Mouse (Mus musculus): ENCODE measurements around the gene Olfr1444. TPM values are rescaled to one million over a fixed set of nuclear protein-coding genes. Genes with fewer than 3 reads are reported as not detected.

Olfr1444 gene
- not detected in 2 replicates for polyA plus RNA-seq (2015; fragmentation: Nextera tagmentation; extraction: Ambion mirVana)

DNA sequence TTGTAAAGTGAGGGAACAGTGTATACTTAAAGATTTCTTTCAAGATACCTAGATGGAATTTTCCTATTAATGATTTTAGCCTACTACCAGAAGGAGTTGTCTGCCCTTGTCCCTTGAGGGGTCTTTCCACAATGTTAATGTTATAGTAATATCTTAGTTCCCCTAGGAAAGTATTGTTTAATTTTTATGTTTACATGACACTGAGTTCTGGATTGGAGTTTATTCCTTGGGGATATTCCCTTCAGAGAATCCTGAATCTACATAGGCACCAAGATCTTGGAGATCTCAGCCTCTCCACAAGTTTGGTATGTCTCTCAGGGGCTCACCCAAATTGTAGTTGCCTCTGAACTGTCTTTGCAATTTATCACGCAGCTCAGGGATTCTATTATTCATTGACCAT, at the start of gene Olfr1444:
Gene Olfr1444 (plus strand): TSS at position 301 of the 400 bp plus-strand sequence.
- no peaks in the 10 kb centered on the region for H3K27me3 ChIP-seq
- no peak within 1 kb of the TSS for H3K4me2 ChIP-seq
- 42% methylated on average over 1 of the region's 1 CpGs for whole genome bisulfite sequencing
- no peak within 1 kb of the TSS for H3K4me3 ChIP-seq
- H3K4me1 ChIP-seq (replicated peaks): no peaks in the 10 kb centered on the region
- ATAC-seq (replicated peaks; ENCODE audit: insufficient number of reproducible peaks, insufficient read depth, low FRiP score, low read depth): no peak
- H3K27ac ChIP-seq: no peak within 1 kb of the TSS
- no peak within 1 kb of the TSS for H3K9ac ChIP-seq
- H3K9me3 ChIP-seq (replicated peaks): no peaks in the 10 kb centered on the region
- H3K36me3 ChIP-seq: no peaks in the 10 kb centered on the region

DNA sequence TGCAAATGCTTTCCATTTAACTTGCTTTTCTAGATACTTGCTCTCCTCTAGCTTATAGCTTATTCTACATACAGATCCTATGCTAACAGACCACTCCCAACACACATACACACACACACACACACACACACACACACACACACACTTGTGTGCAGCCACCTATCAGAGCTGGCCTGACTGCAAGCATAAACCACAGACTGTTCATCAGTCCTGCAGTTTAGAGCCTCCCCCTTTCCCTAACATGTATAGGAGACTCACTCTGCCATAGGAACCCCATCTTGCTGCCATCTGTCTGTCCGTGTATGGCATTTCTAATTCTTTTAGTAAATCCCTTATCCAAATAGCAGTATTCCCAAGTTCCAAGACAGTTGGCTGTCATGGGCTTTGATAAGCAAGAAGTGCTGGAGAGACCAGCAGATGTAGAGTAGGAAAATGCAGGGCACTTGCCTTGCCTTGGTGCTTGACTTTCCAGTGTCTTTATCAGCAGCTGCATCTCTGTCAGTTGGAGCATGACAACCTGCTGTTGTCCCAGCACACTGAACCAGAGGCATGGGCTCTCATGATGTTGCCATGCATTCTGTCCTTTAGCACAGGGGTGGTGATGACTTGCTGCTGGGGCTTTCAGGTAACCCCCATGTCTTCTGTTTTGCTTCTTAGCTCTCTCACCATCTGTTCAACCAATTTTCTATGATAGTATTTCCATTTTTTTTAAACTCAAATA, 44.3 kb upstream of the Olfr1444 start:
- H3K27ac ChIP-seq: no peak overlapping the region
- ATAC-seq (replicated peaks; ENCODE audit: insufficient number of reproducible peaks, insufficient read depth, low FRiP score, low read depth): no peak
- no peaks in the 10 kb centered on the region for H3K27me3 ChIP-seq
- H3K4me3 ChIP-seq: no peak overlapping the region
- H3K36me3 ChIP-seq: no peaks in the 10 kb centered on the region
- no peaks in the 10 kb centered on the region for H3K4me1 ChIP-seq (replicated peaks)
- 46% methylated on average over 1 of the region's 1 CpGs for WGBS
- H3K4me2 ChIP-seq: no peak overlapping the region
- H3K9me3 ChIP-seq (replicated peaks): no peaks in the 10 kb centered on the region
- no peak overlapping the region for H3K9ac ChIP-seq

GRCm38 (mm10) chr19:12813883-12814282, 43.2 kb upstream of the Olfr1444 start:
- Histone ChIP-seq H3K9ac (no peak overlapping the region), H3K9me3 (replicated peaks) (no peaks in the 10 kb centered on the region), H3K4me3 (no peak overlapping the region), H3K4me2 (no peak overlapping the region), H3K36me3 (no peaks in the 10 kb centered on the region), H3K4me1 (replicated peaks) (no peaks in the 10 kb centered on the region), H3K27ac (no peak overlapping the region), H3K27me3 (no peaks in the 10 kb centered on the region)
- 66% methylated on average over 1 of the region's 1 CpGs for WGBS
- no peak for ATAC-seq (replicated peaks; ENCODE audit: insufficient number of reproducible peaks, insufficient read depth, low FRiP score, low read depth)

DNA sequence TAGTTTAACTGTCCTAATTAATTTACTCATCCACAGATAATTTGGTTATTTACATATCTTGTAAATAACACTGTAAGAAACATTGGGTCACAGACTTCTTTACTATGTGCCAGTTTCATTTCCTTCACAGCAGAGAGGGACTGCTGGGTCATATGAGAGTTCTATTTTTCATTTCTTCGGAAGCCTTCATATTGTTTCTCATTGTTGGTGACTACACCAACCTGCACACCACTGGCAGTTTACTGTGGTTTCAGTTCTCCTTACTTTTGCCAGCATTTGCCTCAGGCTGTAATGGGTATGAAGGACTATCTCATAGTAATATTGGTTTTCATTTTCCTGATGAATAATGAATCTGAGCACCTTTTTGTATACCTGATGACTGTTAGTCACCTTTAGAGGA, 38.6 kb upstream of the Olfr1444 start:
- Histone ChIP-seq H3K27me3 (no peaks in the 10 kb centered on the region), H3K4me1 (replicated peaks) (no peaks in the 10 kb centered on the region), H3K4me2 (no peak overlapping the region), H3K36me3 (no peaks in the 10 kb centered on the region), H3K9me3 (replicated peaks) (no peaks in the 10 kb centered on the region), H3K4me3 (no peak overlapping the region), H3K27ac (no peak overlapping the region), H3K9ac (no peak overlapping the region)
- WGBS: 76% methylated on average over 1 of the region's 1 CpGs
- ATAC-seq (replicated peaks; ENCODE audit: insufficient number of reproducible peaks, insufficient read depth, low FRiP score, low read depth): no peak

DNA sequence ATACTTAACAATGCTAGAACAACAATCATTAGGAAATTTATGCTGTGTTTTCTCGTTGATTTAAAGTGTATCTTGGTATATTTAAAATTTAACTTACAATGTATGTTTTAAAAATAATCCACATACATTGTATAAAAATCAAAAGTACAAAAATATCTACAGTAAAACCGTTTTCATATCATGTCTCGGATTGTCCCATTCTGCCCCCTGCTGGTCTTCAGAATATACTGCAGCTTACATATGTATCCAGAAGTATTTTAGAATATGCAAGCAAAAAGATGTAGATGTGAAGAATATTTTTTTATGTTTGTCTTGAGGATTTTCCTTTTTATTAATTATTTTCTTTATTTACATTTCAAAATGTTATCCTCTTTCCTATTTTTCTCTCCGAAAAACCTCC, 36.7 kb upstream of the Olfr1444 start:
- Histone ChIP-seq H3K27me3 (no peaks in the 10 kb centered on the region), H3K4me2 (no peak overlapping the region), H3K27ac (no peak overlapping the region), H3K9ac (no peak overlapping the region), H3K4me3 (no peak overlapping the region), H3K36me3 (no peaks in the 10 kb centered on the region), H3K9me3 (replicated peaks) (no peaks in the 10 kb centered on the region), H3K4me1 (replicated peaks) (no peaks in the 10 kb centered on the region)
- no peak for ATAC-seq (replicated peaks; ENCODE audit: insufficient number of reproducible peaks, insufficient read depth, low FRiP score, low read depth)
- WGBS: 29% methylated on average over 4 of the region's 4 CpGs

GRCm38 (mm10) chr19:12824549-12824948, 32.5 kb upstream of the Olfr1444 start:
- Histone ChIP-seq H3K27me3 (no peaks in the 10 kb centered on the region), H3K4me2 (no peak overlapping the region), H3K9ac (no peak overlapping the region), H3K36me3 (no peaks in the 10 kb centered on the region), H3K9me3 (replicated peaks) (no peaks in the 10 kb centered on the region), H3K4me3 (no peak overlapping the region), H3K4me1 (replicated peaks) (no peaks in the 10 kb centered on the region), H3K27ac (no peak overlapping the region)
- WGBS: 61% methylated on average over 4 of the region's 4 CpGs
- no peak for ATAC-seq (replicated peaks; ENCODE audit: insufficient number of reproducible peaks, insufficient read depth, low FRiP score, low read depth)

- H3K27me3 ChIP-seq: no peaks in the 10 kb centered on the region
- 64% methylated on average over 2 of the region's 2 CpGs for WGBS
- no peak overlapping the region for H3K4me2 ChIP-seq
- no peaks in the 10 kb centered on the region for H3K36me3 ChIP-seq
- H3K4me3 ChIP-seq: no peak overlapping the region
- ATAC-seq (replicated peaks; ENCODE audit: insufficient number of reproducible peaks, insufficient read depth, low FRiP score, low read depth): no peak
- no peaks in the 10 kb centered on the region for H3K9me3 ChIP-seq (replicated peaks)
- no peak overlapping the region for H3K9ac ChIP-seq
- no peaks in the 10 kb centered on the region for H3K4me1 ChIP-seq (replicated peaks)
- H3K27ac ChIP-seq: no peak overlapping the region
Measured at GRCm38 (mm10) chr19:12830823-12831430, 26.2 kb upstream of the Olfr1444 start.

GRCm38 (mm10) chr19:12831559-12831958, 25.5 kb upstream of the Olfr1444 start:
- Histone ChIP-seq H3K36me3 (no peaks in the 10 kb centered on the region), H3K27me3 (no peaks in the 10 kb centered on the region), H3K4me1 (replicated peaks) (no peaks in the 10 kb centered on the region), H3K4me2 (no peak overlapping the region), H3K9ac (no peak overlapping the region), H3K9me3 (replicated peaks) (no peaks in the 10 kb centered on the region), H3K4me3 (no peak overlapping the region), H3K27ac (no peak overlapping the region)
- ATAC-seq (replicated peaks; ENCODE audit: insufficient number of reproducible peaks, insufficient read depth, low FRiP score, low read depth): no peak
- 58% methylated on average over 1 of the region's 1 CpGs for WGBS

DNA sequence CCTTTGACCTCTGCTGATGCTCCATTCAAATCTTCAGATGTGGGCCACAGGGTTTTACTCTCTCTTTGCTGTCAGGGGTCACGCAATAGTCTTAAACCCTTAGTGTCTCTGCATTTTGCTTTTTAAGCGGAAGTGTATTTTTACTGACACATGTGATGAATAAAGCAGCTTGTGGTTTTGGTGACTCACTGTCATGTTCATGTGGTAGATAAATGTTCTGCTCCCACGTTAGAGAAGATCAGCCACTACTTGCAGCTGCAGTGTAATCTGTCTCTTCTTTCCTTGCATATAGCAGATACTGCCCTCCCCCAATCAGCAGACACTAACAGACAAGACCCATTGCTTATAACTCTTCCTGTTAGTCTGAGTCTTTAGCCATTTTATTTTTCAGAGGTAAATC, 23.5 kb upstream of the Olfr1444 start:
- H3K4me3 ChIP-seq: no peak overlapping the region
- no peaks in the 10 kb centered on the region for H3K27me3 ChIP-seq
- no peak overlapping the region for H3K27ac ChIP-seq
- 59% methylated on average over 3 of the region's 3 CpGs for WGBS
- no peak overlapping the region for H3K4me2 ChIP-seq
- H3K9ac ChIP-seq: no peak overlapping the region
- peak; percentile 66; the same call in 1 of the 2 replicates for ATAC-seq (replicated peaks; ENCODE audit: insufficient number of reproducible peaks, insufficient read depth, low FRiP score, low read depth)
- H3K4me1 ChIP-seq (replicated peaks): no peaks in the 10 kb centered on the region
- no peaks in the 10 kb centered on the region for H3K36me3 ChIP-seq
- no peaks in the 10 kb centered on the region for H3K9me3 ChIP-seq (replicated peaks)

- no peak overlapping the region for H3K9ac ChIP-seq
- ATAC-seq (replicated peaks; ENCODE audit: insufficient number of reproducible peaks, insufficient read depth, low FRiP score, low read depth): no peak
- H3K36me3 ChIP-seq: no peaks in the 10 kb centered on the region
- WGBS: 73% methylated on average over 1 of the region's 1 CpGs
- no peak overlapping the region for H3K4me3 ChIP-seq
- no peak overlapping the region for H3K27ac ChIP-seq
- H3K27me3 ChIP-seq: no peaks in the 10 kb centered on the region
- no peak overlapping the region for H3K4me2 ChIP-seq
- no peaks in the 10 kb centered on the region for H3K9me3 ChIP-seq (replicated peaks)
- H3K4me1 ChIP-seq (replicated peaks): no peaks in the 10 kb centered on the region
Measured at GRCm38 (mm10) chr19:12838507-12838906, 18.6 kb upstream of the Olfr1444 start.

GRCm38 (mm10) chr19:12846382-12846781, 10.7 kb upstream of the Olfr1444 start, which contains the start of gene Gm5244:
Gm5244 (plus strand) TSS chr19:12846682.
- ATAC-seq (replicated peaks; ENCODE audit: insufficient number of reproducible peaks, insufficient read depth, low FRiP score, low read depth): no peak
- no peaks in the 10 kb centered on the region for H3K9me3 ChIP-seq (replicated peaks)
- no peak within 1 kb of the TSS for H3K4me2 ChIP-seq

GRCm38 (mm10) chr19:12883555-12883954, 26.5 kb downstream of the Olfr1444 start, which contains the start of gene Olfr1445:
Olfr1445 (plus strand) TSS chr19:12883855.
- Histone ChIP-seq H3K4me1 (replicated peaks) (no peaks in the 10 kb centered on the region), H3K27me3 (no peaks in the 10 kb centered on the region), H3K27ac (no peak within 1 kb of the TSS), H3K9me3 (replicated peaks) (no peaks in the 10 kb centered on the region), H3K4me3 (no peak within 1 kb of the TSS), H3K36me3 (no peaks in the 10 kb centered on the region), H3K4me2 (no peak within 1 kb of the TSS), H3K9ac (no peak within 1 kb of the TSS)
- WGBS: 80% methylated on average over 2 of the region's 2 CpGs
- ATAC-seq (replicated peaks; ENCODE audit: insufficient number of reproducible peaks, insufficient read depth, low FRiP score, low read depth): no peak

More at GRCm38 (mm10) chr19:12846382-12846781, 10.7 kb upstream of the Olfr1444 start, which contains the start of gene Gm5244:
- Histone ChIP-seq H3K27me3 (no peaks in the 10 kb centered on the region), H3K27ac (no peak within 1 kb of the TSS), H3K36me3 (no peaks in the 10 kb centered on the region), H3K9ac (no peak within 1 kb of the TSS), H3K4me3 (no peak within 1 kb of the TSS), H3K4me1 (replicated peaks) (no peaks in the 10 kb centered on the region)

Measured in heart, embryonic 15.5 days (tissue).